Mouse (Mus musculus): Measurements from ENCODE around the gene Arhgap42. TPM values are rescaled to one million over a fixed set of nuclear protein-coding genes. Genes with fewer than 3 reads are reported as not detected.
A peak's percentile ranks its signal among the peaks of the same experiment; 100 is the strongest.

Gene Arhgap42
- not detected in 2 replicates for polyA plus RNA-seq (2012; ENCODE audit: insufficient read depth, insufficient read length, low replicate concordance, missing spikeins)

GRCm38 (mm10) chr9:9238438-9239391, at the start of gene Arhgap42:
TSS of gene Arhgap42 (minus strand) at chr9:9239101.
- H3K4me3 ChIP-seq (ENCODE audit: insufficient read depth, low read depth, low read length): peak within 1 kb of the TSS; percentile 76
- TF ChIP-seq POLR2A (IDR thresholded peaks at IDR 0.05; ENCODE audit: insufficient read depth, low read depth, low read length) (0 out of 2 replicates have a peak, but pooled peaks have one; percentile 20), CTCF (IDR thresholded peaks at IDR 0.05; ENCODE audit: insufficient read depth, low read depth, low read length) (0 out of 2 replicates have a peak, but pooled peaks have one; percentile 18)
- 0 out of 2 replicates have a peak within 1 kb of the TSS, but pooled peaks have one; percentile 13 for H3K27ac ChIP-seq (ENCODE audit: insufficient read depth, low read depth, low read length)
- WGBS: under 1% methylated on average over 78 of the region's 78 CpGs
- H3K4me1 ChIP-seq (ENCODE audit: control insufficient read depth, insufficient read depth, low read length): peaks cover 5% of the 10 kb centered on the region; the same call in 1 of the 2 replicates

- 86% methylated on average over 2 of the region's 2 CpGs for WGBS
- Histone ChIP-seq H3K4me3 (ENCODE audit: insufficient read depth, low read depth, low read length) (no peak overlapping the region), H3K27ac (ENCODE audit: insufficient read depth, low read depth, low read length) (no peak overlapping the region), H3K4me1 (ENCODE audit: control insufficient read depth, insufficient read depth, low read length) (no peaks in the 10 kb centered on the region)
- TF ChIP-seq POLR2A (IDR thresholded peaks at IDR 0.05; ENCODE audit: insufficient read depth, low read depth, low read length) (no peak), CTCF (IDR thresholded peaks at IDR 0.05; ENCODE audit: insufficient read depth, low read depth, low read length) (no peak)
These were observed 49.2 kb upstream of the Arhgap42 start for GRCm38 (mm10) chr9:9288140-9288539.

- Histone ChIP-seq H3K27ac (ENCODE audit: insufficient read depth, low read depth, low read length) (no peak overlapping the region), H3K4me1 (ENCODE audit: control insufficient read depth, insufficient read depth, low read length) (no peaks in the 10 kb centered on the region), H3K4me3 (ENCODE audit: insufficient read depth, low read depth, low read length) (no peak overlapping the region)
- 33% methylated on average over 2 of the region's 2 CpGs for WGBS
- TF ChIP-seq POLR2A (IDR thresholded peaks at IDR 0.05; ENCODE audit: insufficient read depth, low read depth, low read length): no peak
- no peak for TF ChIP-seq CTCF (IDR thresholded peaks at IDR 0.05; ENCODE audit: insufficient read depth, low read depth, low read length)
These were observed 30.4 kb upstream of the Arhgap42 start for GRCm38 (mm10) chr9:9269305-9269704.

GRCm38 (mm10) chr9:9267606-9268601, 29.0 kb upstream of the Arhgap42 start:
- Histone ChIP-seq H3K27ac (ENCODE audit: insufficient read depth, low read depth, low read length) (no peak overlapping the region), H3K4me1 (ENCODE audit: control insufficient read depth, insufficient read depth, low read length) (no peaks in the 10 kb centered on the region), H3K4me3 (ENCODE audit: insufficient read depth, low read depth, low read length) (no peak overlapping the region)
- no peak for TF ChIP-seq CTCF (IDR thresholded peaks at IDR 0.05; ENCODE audit: insufficient read depth, low read depth, low read length)
- TF ChIP-seq POLR2A (IDR thresholded peaks at IDR 0.05; ENCODE audit: insufficient read depth, low read depth, low read length): no peak
- 74% methylated on average over 6 of the region's 6 CpGs for WGBS

GRCm38 (mm10) chr9:9263543-9263942, 24.6 kb upstream of the Arhgap42 start:
- Histone ChIP-seq H3K4me3 (ENCODE audit: insufficient read depth, low read depth, low read length) (no peak overlapping the region), H3K4me1 (ENCODE audit: control insufficient read depth, insufficient read depth, low read length) (no peaks in the 10 kb centered on the region), H3K27ac (ENCODE audit: insufficient read depth, low read depth, low read length) (no peak overlapping the region)
- no peak for TF ChIP-seq POLR2A (IDR thresholded peaks at IDR 0.05; ENCODE audit: insufficient read depth, low read depth, low read length)
- no peak for TF ChIP-seq CTCF (IDR thresholded peaks at IDR 0.05; ENCODE audit: insufficient read depth, low read depth, low read length)
- 42% methylated on average over 1 of the region's 1 CpGs for WGBS

- Histone ChIP-seq H3K27ac (ENCODE audit: insufficient read depth, low read depth, low read length) (no peak overlapping the region), H3K4me1 (ENCODE audit: control insufficient read depth, insufficient read depth, low read length) (no peaks in the 10 kb centered on the region), H3K4me3 (ENCODE audit: insufficient read depth, low read depth, low read length) (no peak overlapping the region)
- TF ChIP-seq POLR2A (IDR thresholded peaks at IDR 0.05; ENCODE audit: insufficient read depth, low read depth, low read length): no peak
- TF ChIP-seq CTCF (IDR thresholded peaks at IDR 0.05; ENCODE audit: insufficient read depth, low read depth, low read length): no peak
- 93% methylated on average over 2 of the region's 2 CpGs for WGBS
These were observed 23.6 kb upstream of the Arhgap42 start for GRCm38 (mm10) chr9:9262479-9262878.

GRCm38 (mm10) chr9:9254764-9255163, 15.9 kb upstream of the Arhgap42 start:
- no peak for TF ChIP-seq POLR2A (IDR thresholded peaks at IDR 0.05; ENCODE audit: insufficient read depth, low read depth, low read length)
- TF ChIP-seq CTCF (IDR thresholded peaks at IDR 0.05; ENCODE audit: insufficient read depth, low read depth, low read length): no peak
- Histone ChIP-seq H3K27ac (ENCODE audit: insufficient read depth, low read depth, low read length) (0 out of 2 replicates have a peak overlapping the region, but pooled peaks have one; percentile 62), H3K4me3 (ENCODE audit: insufficient read depth, low read depth, low read length) (no peak overlapping the region), H3K4me1 (ENCODE audit: control insufficient read depth, insufficient read depth, low read length) (no peaks in the 10 kb centered on the region)
- 63% methylated on average over 1 of the region's 1 CpGs for WGBS

GRCm38 (mm10) chr9:9248529-9248928, 9.6 kb upstream of the Arhgap42 start:
- Histone ChIP-seq H3K4me1 (ENCODE audit: control insufficient read depth, insufficient read depth, low read length) (no peaks in the 10 kb centered on the region), H3K27ac (ENCODE audit: insufficient read depth, low read depth, low read length) (no peak overlapping the region), H3K4me3 (ENCODE audit: insufficient read depth, low read depth, low read length) (no peak overlapping the region)
- TF ChIP-seq CTCF (IDR thresholded peaks at IDR 0.05; ENCODE audit: insufficient read depth, low read depth, low read length) (no peak), POLR2A (IDR thresholded peaks at IDR 0.05; ENCODE audit: insufficient read depth, low read depth, low read length) (no peak)
- WGBS: 58% methylated on average over 2 of the region's 2 CpGs
